Mouse (Mus musculus): ENCODE measurements around the gene Olfr1121. TPM values are rescaled to one million over a fixed set of nuclear protein-coding genes. Genes with fewer than 3 reads are reported as not detected.

Gene Olfr1121
- polyA plus RNA-seq, 1 experiment, result not detected

GRCm38 (mm10) chr2:87416335-87416734 lies 46.6 kb downstream of the Olfr1121 start, which contains the start of gene Olfr1123:
Olfr1123 (plus strand) TSS chr2:87416635.
- no peak within 1 kb of the TSS for H3K4me3 ChIP-seq (ENCODE audit: low read depth, low read length)
- H3K27me3 ChIP-seq (ENCODE audit: control insufficient read depth, insufficient read depth, low read length), result no peaks in the 10 kb centered on the region
- H3K27ac ChIP-seq (ENCODE audit: insufficient read depth, low read depth, low read length), result no peak within 1 kb of the TSS
- H3K4me1 ChIP-seq (ENCODE audit: control insufficient read depth, insufficient read depth, insufficient read length, low read length), result no peaks in the 10 kb centered on the region
- TF ChIP-seq CTCF (IDR thresholded peaks at IDR 0.05; ENCODE audit: extremely low read depth, insufficient read length, insufficient replicate concordance, low read depth, low read length) (no peak), POLR2A (IDR thresholded peaks at IDR 0.05; ENCODE audit: low read depth, low read length) (no peak)
- no peaks in the 10 kb centered on the region for H3K36me3 ChIP-seq (ENCODE audit: control insufficient read depth, insufficient read depth, low read length)
- WGBS, result 78% methylated on average over 1 of the region's 1 CpGs

Other genes starting within 250 kb of the Olfr1121 start
- not detected in 2 replicates for gene Olfr1110, start 229.6 kb upstream of the Olfr1121 start, polyA plus RNA-seq (2012; rRNA removed)
- gene Olfr1111, start 217.3 kb upstream of the Olfr1121 start, polyA plus RNA-seq (2012; rRNA removed), result not detected in 2 replicates
- gene Olfr1112, start 182.1 kb upstream of the Olfr1121 start, polyA plus RNA-seq (2012; rRNA removed), result not detected in 2 replicates
- gene Olfr1113, start 160.9 kb upstream of the Olfr1121 start, polyA plus RNA-seq (2012; rRNA removed), result not detected in 2 replicates
- not detected in 2 replicates for gene Olfr1115, start 121.9 kb upstream of the Olfr1121 start, polyA plus RNA-seq (2012; rRNA removed)
- not detected in 2 replicates for gene Olfr1116, start 102.4 kb upstream of the Olfr1121 start, polyA plus RNA-seq (2012; rRNA removed)
- gene Olfr1118, start 62.3 kb upstream of the Olfr1121 start, polyA plus RNA-seq (2012; rRNA removed), result not detected in 2 replicates
- not detected in 2 replicates for gene Olfr1120, start 15.1 kb upstream of the Olfr1121 start, polyA plus RNA-seq (2012; rRNA removed)
- gene Olfr1122, start 16.0 kb downstream of the Olfr1121 start, polyA plus RNA-seq (2012; rRNA removed), result not detected in 2 replicates
- not detected in 2 replicates for gene Olfr1123, start 46.7 kb downstream of the Olfr1121 start, polyA plus RNA-seq (2012; rRNA removed)
- not detected in 2 replicates for gene Olfr1124, start 60.4 kb downstream of the Olfr1121 start, polyA plus RNA-seq (2012; rRNA removed)
- not detected in 2 replicates for gene Olfr1126, start 84.1 kb downstream of the Olfr1121 start, polyA plus RNA-seq (2012; rRNA removed)
- not detected in 2 replicates for gene Pramel7, start 127.2 kb downstream of the Olfr1121 start, polyA plus RNA-seq (2012; rRNA removed)
- not detected in 2 replicates for gene Pramel6, start 136.7 kb downstream of the Olfr1121 start, polyA plus RNA-seq (2012; rRNA removed)
- gene Olfr153, start 161.9 kb downstream of the Olfr1121 start, polyA plus RNA-seq (2012; rRNA removed), result not detected in 2 replicates
- not detected in 2 replicates for gene Olfr1128, start 175.6 kb downstream of the Olfr1121 start, polyA plus RNA-seq (2012; rRNA removed)
- gene Olfr1129, start 204.0 kb downstream of the Olfr1121 start, polyA plus RNA-seq (2012; rRNA removed), result not detected in 2 replicates
- gene Olfr1130, start 236.3 kb downstream of the Olfr1121 start, polyA plus RNA-seq (2012; rRNA removed), result not detected in 2 replicates

All from small intestine, adult 2 months (tissue).